Mouse (Mus musculus) hindbrain, embryonic 15.5 days (tissue): ENCODE measurements at regions not wholly inside any gene's neighbourhood (a gene's known extent, or its start where the extent isn't known, plus 50 kb on each side); places are given as distances from the start of the nearest gene placed in this dataset.
"Not testable (repeated sequence)": the region's sequence is repeated elsewhere in the genome, so short reads cannot be mapped to it uniquely, and the experiment has no call there.

Experiments used
- ATAC-seq: fragments of 200-750 bp; cut with Nextera tagmentation; 2 replicates; pipeline ENCODE4 v1.8.0; 2017; ENCODE audit warnings: low read depth, moderate number of reproducible peaks, moderate TSS enrichment; ENCODE audit not compliant: low FRiP score
- H3K27ac ChIP-seq: fragments of 300-500 bp; sonication (generic); replicated peaks from 2 replicates; pipeline ENCODE4 v1.5.1; 2015; ENCODE audit warnings: mild to moderate bottlenecking, inconsistent platforms
- H3K27me3 ChIP-seq: fragments of 300-500 bp; sonication (generic); 2 replicates; pipeline ENCODE4 v1.6.1; 2015; ENCODE audit warnings: control low read depth, inconsistent platforms
- H3K36me3 ChIP-seq: fragments of 300-500 bp; sonication (generic); 2 replicates; pipeline ENCODE4 v1.6.1; 2015; ENCODE audit warnings: control low read depth, inconsistent platforms
- H3K4me1 ChIP-seq: fragments of 300-500 bp; sonication (generic); replicated peaks from 2 replicates; pipeline ENCODE4 v1.6.1; 2015; ENCODE audit warnings: control low read depth, inconsistent platforms
- H3K4me2 ChIP-seq: fragments of 300-500 bp; sonication (generic); 2 replicates; pipeline ENCODE4 v1.6.1; 2015; ENCODE audit warnings: moderate library complexity, mild to moderate bottlenecking, inconsistent platforms
- H3K4me3 ChIP-seq: fragments of 300-500 bp; sonication (generic); 2 replicates; pipeline ENCODE4 v1.5.1; 2015; ENCODE audit warnings: mild to moderate bottlenecking, inconsistent platforms
- H3K9ac ChIP-seq: fragments of 300-500 bp; sonication (generic); 2 replicates; pipeline ENCODE4 v1.6.1; 2015; ENCODE audit warnings: inconsistent platforms
- H3K9me3 ChIP-seq: fragments of 300-500 bp; sonication (generic); 2 replicates; pipeline ENCODE4 v1.6.1; 2016; ENCODE audit warnings: control low read depth, inconsistent platforms
- WGBS: fragments of 180-500 bp; shearing (Covaris S2); methylation state at CpG from one replicate; pipeline ENCODE4 v1.1.7; 2015; 5-methylcytosine and 5-hydroxymethylcytosine counted together

DNA sequence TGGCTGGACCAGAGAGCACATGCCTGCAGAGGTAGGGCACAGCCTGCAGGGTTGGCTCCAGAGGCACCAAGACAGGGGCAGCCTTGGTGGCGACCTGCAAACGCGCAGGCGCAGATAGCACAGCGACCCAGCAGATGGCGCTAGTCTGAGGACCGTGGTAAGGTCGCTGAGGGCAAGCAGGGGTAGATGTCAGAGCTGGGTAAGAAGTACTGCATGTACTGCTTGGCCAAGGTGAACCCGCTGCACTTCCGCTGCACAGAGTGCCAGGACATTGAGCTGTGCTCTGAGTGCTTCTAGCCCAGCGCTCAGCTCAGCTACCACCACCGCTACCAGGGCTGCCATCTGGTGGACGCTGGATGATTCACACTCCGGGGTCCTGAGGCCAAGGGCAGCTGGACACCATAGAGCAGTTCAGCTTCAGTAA, 68.3 kb downstream of the Hsp90b1 start:
- Histone ChIP-seq H3K4me2 (peak overlapping the region; percentile 62), H3K9ac (peak overlapping the region; percentile 22; the same call in 1 of the 2 replicates), H3K4me3 (peak overlapping the region; percentile 36)
- peak; percentile 89 for ATAC-seq
- H3K4me1 ChIP-seq, H3K9me3 ChIP-seq, H3K36me3 ChIP-seq, H3K27ac ChIP-seq, H3K27me3 ChIP-seq: not testable (repeated sequence)
- WGBS = 8% methylated on average over 14 of the region's 14 CpGs

DNA sequence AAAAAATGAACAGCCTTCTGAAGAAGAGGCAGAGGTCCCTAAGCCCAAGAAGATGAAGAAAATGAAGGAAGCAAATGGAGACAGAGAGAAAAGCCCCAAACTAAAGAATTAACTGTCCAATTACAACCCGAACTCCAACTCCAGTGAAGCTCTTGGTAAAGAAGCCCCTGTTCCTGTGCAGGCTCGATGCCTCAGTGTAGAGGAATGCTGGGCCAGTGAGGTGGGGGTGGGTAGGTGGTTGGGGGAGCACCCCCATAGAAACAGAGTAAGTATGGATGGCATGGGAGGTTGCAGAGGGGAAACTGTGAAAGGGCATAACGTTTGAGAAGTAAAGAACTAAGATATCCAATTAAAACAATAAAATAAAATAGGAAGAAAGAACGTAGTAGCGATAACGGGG, 68.8 kb downstream of the Hsp90b1 start:
- H3K4me2 ChIP-seq = peak overlapping the region; percentile 62
- H3K9me3 ChIP-seq, H3K27me3 ChIP-seq, H3K4me1 ChIP-seq, H3K36me3 ChIP-seq, H3K27ac ChIP-seq: not testable (repeated sequence)
- peak overlapping the region; percentile 36 for H3K4me3 ChIP-seq
- 0 out of 2 replicates have a peak, but pooled peaks have one; percentile 27 for ATAC-seq
- peak overlapping the region; percentile 22; the same call in 1 of the 2 replicates for H3K9ac ChIP-seq
- 28% methylated on average over 6 of the region's 6 CpGs for WGBS

GRCm38 (mm10) chr10:86626734-86627133, 78.6 kb downstream of the Hsp90b1 start:
- not testable (repeated sequence) for H3K4me1 ChIP-seq, H3K9ac ChIP-seq, H3K36me3 ChIP-seq, H3K4me3 ChIP-seq, H3K4me2 ChIP-seq, H3K9me3 ChIP-seq, H3K27me3 ChIP-seq, H3K27ac ChIP-seq, ATAC-seq

DNA sequence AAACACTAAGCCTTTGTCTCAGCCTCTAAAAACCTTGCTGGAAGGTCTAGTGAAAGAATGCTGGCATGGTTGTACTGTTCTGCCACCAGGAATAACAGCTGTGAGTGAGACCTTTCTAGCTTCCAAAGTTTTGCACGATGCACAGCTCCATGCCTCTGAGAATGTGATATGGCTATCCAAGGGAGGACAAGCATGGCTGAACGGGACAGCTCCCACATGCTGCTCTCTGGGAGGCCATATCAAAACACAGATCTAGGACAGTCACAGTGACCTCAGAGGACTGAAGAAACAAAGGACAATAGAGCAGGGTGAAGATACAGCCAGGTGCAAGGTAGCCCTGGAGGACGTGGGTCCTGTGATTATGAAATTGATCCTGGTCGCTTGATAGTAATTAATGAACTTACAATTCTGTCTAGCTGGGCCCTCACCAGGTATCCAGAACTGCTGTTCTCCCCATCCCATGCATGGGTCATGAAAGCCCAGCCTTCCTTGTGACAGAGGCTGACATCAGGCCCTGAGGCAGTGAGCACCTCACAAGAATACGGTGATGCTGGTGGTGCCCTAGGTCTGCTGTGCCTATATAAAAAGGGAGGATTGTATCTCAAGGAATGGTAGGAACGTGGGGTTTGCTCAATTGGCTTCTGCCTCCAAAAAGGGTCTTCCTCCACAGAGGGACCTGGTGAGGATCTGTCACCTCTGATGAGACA, 87.2 kb downstream of the Hsp90b1 start:
- not testable (repeated sequence) for H3K9me3 ChIP-seq, H3K9ac ChIP-seq
- 88% methylated on average over 6 of the region's 6 CpGs for WGBS

GRCm38 (mm10) chr10:86612341-86612740, 93.0 kb downstream of the Hsp90b1 start:
- not testable (repeated sequence) for H3K27me3 ChIP-seq, H3K36me3 ChIP-seq, H3K9me3 ChIP-seq, ATAC-seq, H3K9ac ChIP-seq, H3K27ac ChIP-seq, H3K4me3 ChIP-seq, H3K4me1 ChIP-seq, H3K4me2 ChIP-seq
- WGBS = 71% methylated on average over 1 of the region's 1 CpGs

More for the DNA sequence above, 87.2 kb downstream of the Hsp90b1 start:
- ATAC-seq, H3K27ac ChIP-seq, H3K27me3 ChIP-seq, H3K4me1 ChIP-seq, H3K36me3 ChIP-seq, H3K4me2 ChIP-seq, H3K4me3 ChIP-seq: not testable (repeated sequence)

GRCm38 (mm10) chr10:86610027-86610426, 95.3 kb downstream of the Hsp90b1 start:
- not testable (repeated sequence) for H3K36me3 ChIP-seq, H3K27ac ChIP-seq, H3K4me1 ChIP-seq, H3K27me3 ChIP-seq, H3K4me2 ChIP-seq, H3K9ac ChIP-seq, H3K4me3 ChIP-seq, H3K9me3 ChIP-seq, ATAC-seq
- 65% methylated on average over 2 of the region's 2 CpGs for WGBS

- not testable (repeated sequence) for H3K4me2 ChIP-seq, ATAC-seq, H3K36me3 ChIP-seq, H3K27me3 ChIP-seq, H3K9me3 ChIP-seq, H3K4me3 ChIP-seq, H3K9ac ChIP-seq, H3K4me1 ChIP-seq, H3K27ac ChIP-seq
- 46% methylated on average over 7 of the region's 7 CpGs for WGBS
Observed at GRCm38 (mm10) chr10:86600843-86601242, 102.1 kb upstream of the Syn3 start.

GRCm38 (mm10) chr10:86599991-86600390, 101.3 kb upstream of the Syn3 start:
- H3K36me3 ChIP-seq, H3K27me3 ChIP-seq, H3K4me1 ChIP-seq, H3K9ac ChIP-seq, H3K4me2 ChIP-seq, ATAC-seq, H3K4me3 ChIP-seq, H3K9me3 ChIP-seq, H3K27ac ChIP-seq: not testable (repeated sequence)
- 96% methylated on average over 7 of the region's 7 CpGs for WGBS

DNA sequence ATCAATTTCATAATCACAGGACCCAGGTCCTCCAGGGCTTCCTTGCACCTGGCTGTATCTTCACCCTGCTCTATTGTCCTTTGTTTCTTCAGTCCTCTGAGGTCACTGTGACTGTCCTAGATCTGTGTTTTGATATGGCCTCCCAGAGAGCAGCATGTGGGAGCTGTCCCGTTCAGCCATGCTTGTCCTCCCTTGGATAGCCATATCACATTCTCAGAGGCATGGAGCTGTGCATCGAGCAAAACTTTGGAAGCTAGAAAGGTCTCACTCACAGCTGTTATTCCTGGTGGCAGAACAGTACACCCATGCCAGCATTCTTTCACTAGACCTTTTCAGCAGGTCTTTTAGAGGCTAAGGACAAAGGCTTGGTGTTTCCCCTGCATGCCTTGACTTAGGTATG, 91.5 kb upstream of the Syn3 start:
- WGBS = 85% methylated on average over 2 of the region's 2 CpGs
- not testable (repeated sequence) for H3K4me3 ChIP-seq, H3K9ac ChIP-seq, H3K4me2 ChIP-seq, ATAC-seq, H3K27ac ChIP-seq, H3K36me3 ChIP-seq, H3K4me1 ChIP-seq, H3K9me3 ChIP-seq, H3K27me3 ChIP-seq

GRCm38 (mm10) chr10:86566875-86567274, 68.2 kb upstream of the Syn3 start:
- H3K36me3 ChIP-seq, H3K9ac ChIP-seq, ATAC-seq, H3K4me1 ChIP-seq, H3K4me2 ChIP-seq, H3K9me3 ChIP-seq, H3K4me3 ChIP-seq, H3K27me3 ChIP-seq, H3K27ac ChIP-seq: not testable (repeated sequence)
- WGBS = 74% methylated on average over 2 of the region's 2 CpGs

GRCm38 (mm10) chr10:86555843-86556242, 57.1 kb upstream of the Syn3 start:
- 64% methylated on average over 8 of the region's 8 CpGs for WGBS

More at GRCm38 (mm10) chr10:86555843-86556242, 57.1 kb upstream of the Syn3 start:
- H3K9ac ChIP-seq = no peak overlapping the region
- no peak overlapping the region for H3K27ac ChIP-seq
- no peaks in the 10 kb centered on the region for H3K9me3 ChIP-seq
- H3K27me3 ChIP-seq = no peaks in the 10 kb centered on the region
- no peak overlapping the region for H3K4me2 ChIP-seq
- H3K4me3 ChIP-seq = no peak overlapping the region
- no peak for ATAC-seq
- H3K36me3 ChIP-seq = no peaks in the 10 kb centered on the region
- H3K4me1 ChIP-seq = no peaks in the 10 kb centered on the region
